Mouse (Mus musculus): ENCODE data around the gene Pgm3.
A peak's percentile ranks its signal among the peaks of the same experiment; 100 is the strongest.

Pgm3 gene

DNA sequence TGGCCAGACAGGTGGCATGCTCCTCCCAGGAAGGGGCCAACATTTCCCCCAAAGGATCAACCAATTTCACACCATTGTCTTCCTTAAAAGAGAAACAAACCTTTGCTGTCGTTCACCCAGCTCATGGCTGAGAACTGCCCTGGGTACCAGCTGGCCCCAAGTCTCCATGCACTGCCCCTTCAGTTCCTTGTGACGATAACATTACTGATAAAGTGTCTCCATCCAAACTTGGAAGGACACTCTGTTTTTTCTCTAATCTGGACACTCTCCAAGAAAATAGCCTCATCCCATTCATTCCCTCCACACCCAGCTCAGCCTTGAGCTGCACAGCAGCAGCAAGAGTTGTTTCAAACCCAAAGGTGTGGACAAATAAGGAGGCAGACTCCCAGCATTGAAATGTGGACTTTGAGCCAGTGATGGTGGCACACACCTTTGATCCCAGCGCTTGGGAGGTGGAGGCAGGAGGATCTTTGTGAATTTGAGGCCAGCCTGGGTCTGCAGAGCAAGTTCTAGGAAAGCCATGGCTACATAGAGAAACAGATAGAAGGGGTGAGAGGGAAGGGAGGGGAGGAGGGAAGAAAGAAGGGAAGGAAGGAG, 2.2 kb downstream of the Pgm3 start:
- peak; percentile 30 to 50 for DNase-seq

DNA sequence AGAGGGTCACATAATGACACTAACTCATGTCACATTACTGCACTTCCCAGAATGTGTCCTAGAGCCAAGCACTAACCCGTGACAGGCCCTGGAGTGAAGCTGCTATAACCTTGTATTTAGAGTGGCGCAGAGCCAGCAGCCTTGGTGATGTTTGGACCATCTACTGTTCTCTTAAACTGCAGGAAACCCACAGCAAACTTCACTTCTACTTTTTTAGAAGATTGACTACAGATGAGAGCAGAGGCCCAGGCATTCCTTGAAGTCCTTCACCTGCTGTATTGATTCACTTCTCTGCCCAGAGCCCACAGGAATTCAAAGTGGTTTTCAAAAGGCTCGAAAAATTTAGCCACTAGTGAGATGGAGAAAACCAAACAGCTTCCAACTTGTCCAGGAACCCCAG, 11.1 kb downstream of the Pgm3 start:
- peak; percentile 34 to 46 for DNase-seq

DNA sequence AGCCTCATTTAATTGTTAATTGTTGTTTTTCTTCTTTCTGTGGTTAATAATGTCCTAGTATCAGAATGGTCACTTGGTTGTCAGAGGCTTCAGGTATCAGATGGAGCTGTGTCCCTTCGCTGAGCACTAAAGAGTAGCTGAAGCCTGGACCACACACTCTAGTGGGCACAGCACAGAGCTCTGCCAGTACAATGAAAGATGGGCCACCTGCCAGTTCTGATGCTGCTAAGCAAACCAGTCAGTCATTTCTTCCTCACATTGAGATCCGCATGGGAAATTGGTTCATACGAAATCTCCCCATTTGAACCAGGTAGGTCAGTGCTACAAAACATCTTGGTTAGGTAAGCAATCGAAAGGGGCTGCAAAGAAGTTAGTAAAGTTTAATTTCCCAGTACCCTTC, 17.0 kb downstream of the Pgm3 start:
- no peak for DNase-seq

DNA sequence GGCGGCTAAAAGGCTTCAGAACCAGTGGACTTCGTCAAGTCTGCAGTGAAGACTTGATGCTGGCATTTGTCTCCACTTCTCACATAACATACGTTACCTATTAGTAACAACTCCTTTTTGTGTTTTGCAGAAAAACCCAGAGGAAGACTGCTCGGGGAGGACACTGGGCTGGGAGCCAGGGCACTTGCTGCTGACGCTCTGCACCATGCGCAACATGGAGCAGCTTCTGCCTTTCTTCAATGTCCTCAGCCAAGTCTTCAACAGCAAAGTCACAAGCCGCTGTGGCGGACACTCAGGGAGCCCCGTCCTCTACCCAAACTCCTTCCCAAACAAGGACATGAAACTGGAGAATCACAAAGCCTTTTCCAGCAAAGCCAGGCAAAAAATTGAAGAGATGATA, 17.8 kb downstream of the Pgm3 start:
- DNase-seq: no peak

DNA sequence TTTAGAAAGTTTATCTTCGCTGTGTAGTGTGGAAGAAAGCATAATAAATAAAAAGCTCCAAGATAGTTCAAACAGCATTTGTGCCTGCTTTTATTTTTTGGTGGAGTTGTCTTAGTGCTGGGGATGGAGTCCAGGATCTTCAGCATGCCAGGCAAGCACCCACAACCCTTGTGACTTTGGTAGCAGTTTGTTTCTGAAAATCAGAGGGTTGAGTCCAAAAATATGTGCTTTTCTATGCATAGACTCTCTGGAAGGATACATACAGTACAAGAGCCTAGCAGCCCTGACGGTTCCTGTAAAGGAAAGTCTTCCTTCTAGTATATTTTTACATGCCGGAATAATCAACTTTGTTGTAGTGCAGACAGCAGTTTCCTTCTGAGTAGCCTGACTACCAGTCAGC, 20.9 kb downstream of the Pgm3 start:
- DNase-seq: no peak

DNA sequence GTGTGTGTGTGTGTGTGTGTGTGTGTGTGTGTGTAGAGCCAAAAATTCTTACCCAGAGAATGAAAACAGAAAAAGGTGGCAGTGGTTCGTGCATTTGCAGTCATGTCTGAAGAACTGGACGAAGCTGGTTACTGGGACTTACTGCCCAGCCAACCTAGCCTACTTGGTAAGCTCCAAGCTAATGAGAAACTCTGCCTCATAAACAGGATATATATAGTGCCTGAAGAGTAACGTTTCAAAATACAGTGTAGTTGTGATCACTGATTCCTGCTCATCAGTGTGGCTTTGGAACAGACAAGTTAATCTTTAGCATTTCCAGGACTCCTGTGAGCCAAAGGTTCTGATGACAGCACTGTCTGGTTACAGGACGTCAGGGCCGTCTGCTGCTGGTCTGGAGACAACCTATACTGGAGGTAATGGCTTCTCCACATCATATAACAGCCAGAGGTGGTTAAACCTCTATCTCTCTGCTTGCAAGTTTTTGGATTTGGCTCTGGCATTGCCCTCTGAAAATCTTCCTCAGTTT, 21.9 kb downstream of the Pgm3 start:
- DNase-seq: no peak

DNA sequence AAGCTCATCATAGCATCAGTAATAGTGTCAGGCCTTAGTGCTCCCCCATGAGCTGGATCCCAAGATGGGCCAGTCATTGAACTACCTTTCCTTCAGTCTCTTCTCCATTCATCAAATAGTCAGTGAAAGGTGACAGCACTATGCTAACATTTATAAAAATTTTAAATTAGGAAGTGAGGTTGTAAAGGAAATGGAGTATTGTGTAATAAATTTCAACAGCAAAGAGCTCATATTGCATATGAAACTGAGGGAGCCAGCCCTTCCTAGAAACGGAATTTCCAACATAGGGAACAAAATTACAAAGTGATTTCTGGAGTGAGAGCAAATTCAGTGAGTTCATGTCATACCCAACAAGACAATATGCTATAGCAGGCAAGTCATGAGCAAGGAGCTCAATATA, 27.1 kb downstream of the Pgm3 start:
- DNase-seq: no peak

DNA sequence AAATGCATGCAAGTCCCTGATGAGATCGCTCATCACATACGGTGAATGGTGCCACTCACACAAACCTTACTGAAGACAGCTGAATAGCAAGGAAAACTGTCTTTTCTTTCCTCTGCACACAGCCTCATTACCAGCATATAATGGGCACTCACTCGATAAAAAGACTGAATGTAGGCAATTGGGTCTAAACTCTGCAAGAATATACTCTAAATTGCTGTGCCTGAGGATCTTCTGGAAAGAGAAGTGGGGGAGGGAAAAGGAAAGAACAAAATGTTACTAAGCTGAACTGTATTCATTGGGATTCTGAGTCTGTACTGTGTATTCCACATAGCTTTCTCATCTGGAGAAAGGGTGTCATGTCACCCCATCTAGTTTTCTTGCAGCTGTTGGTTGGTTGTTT, 28.2 kb downstream of the Pgm3 start:
- DNase-seq: no peak

DNA sequence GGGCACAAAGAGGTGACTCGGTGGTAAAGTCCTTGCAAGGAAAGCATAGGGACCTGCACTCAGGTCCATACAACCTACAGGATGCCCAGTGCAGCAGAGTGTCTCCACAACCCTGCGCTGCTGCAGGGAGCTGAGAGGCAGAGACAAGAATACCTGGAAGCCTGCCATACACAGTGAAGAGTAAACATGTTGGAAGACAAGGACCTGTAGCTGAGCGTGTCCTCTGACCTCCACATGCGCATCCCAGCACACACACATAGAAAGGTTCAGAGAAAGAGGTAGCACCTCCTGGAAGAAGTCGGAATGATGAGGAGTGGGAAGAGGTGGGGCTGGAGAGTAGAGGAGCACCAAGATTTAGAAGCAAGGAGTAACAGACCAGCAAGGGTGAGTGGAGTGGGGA, 37.6 kb downstream of the Pgm3 start:
- DNase-seq: no peak

DNA sequence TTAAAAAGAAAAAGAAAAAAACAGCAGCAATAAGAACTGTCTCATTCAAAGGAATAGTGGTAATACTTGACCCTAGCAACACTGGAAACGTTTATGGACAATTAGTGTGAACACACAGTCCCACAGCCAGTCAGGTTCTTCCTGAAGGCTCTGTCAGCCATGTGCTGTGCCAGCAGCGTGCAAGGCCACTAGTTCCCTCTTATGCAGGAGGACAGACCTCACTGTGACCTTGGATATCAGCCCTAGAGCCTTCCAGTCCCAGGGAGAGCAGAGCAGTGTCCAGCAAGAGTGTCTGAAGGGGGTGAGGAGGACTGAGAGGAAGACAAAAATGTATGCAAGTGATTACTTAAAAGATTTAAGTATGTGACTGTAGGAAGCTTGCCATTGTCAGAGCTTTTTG, 46.0 kb downstream of the Pgm3 start:
- DNase-seq: no peak

DNA sequence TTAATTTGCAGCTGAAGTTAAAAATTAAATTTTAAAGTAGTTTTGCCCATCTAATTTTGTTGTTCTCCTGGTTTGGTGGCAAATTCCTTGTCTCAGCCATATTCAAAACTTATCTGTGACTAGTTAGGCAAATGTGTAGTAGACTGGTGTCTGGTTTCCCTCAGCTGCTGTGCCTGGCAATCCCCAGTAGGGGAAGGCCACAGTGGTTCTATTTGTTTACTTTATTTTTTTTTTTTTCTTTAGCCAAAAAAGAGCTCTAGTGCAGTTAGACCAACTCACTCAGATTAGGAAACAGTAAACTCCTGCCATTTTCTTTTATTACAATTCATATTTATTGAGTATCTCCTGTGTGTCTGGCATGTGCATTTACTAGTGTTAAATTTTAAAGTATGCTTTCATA, 49.3 kb downstream of the Pgm3 start:
- no peak for DNase-seq

DNA sequence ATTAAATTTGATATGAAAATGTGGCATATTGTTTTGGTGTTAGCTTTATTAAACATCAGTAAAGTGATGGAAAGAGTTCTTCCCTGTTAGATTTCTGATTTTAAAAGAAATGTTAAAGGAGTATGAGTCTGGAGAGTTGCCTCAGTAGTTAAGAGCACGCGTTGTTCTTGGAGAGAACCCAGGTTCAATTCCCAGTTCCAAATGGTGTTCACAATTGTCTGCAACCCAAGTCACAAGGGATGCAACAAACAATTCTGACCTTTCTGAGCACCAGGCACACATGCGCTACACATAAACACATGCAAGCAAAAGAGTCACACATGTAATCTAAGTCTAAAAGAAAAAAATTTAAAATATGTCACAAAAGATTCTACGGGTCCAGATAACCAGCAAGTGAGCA, 56.8 kb downstream of the Pgm3 start:
- DNase-seq: no peak

DNA sequence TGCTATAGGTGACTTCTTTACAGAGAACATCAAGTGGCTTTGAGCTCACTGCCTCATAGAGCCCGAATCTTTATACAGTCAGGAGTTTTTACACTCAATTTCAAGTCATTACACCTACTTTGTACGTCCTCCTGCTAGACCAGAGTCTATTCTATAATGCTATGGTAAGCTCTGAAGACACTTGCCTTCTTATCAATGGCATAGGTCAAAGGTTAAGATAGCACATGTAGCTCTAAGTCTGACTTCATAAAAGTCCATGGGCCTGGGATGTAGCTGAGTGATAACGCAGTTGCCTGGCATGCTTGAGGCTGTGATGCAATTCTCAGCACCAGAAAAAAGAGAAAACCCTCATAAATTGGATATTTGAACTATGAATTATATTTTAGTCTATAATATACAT, 57.3 kb downstream of the Pgm3 start:
- DNase-seq: no peak

DNA sequence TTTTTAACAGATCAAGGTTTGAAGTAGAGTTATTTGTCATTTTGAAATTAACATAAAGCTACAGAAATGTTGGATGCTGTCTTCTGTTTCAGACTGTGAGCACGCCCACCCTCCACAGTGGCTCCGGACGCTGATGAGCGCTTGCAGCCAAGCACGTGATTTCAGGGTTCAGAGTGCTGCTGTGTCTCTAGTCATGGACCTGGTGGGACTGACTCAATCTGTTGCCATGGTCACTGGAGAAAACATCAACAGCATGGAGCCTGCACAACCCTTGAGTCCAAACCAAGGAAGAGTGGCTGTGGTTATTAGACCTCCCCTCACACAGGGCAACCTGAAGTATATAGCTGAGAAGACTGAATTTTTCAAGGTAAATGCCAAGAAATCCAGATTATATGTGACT, 57.9 kb downstream of the Pgm3 start:
- DNase-seq: no peak

DNA sequence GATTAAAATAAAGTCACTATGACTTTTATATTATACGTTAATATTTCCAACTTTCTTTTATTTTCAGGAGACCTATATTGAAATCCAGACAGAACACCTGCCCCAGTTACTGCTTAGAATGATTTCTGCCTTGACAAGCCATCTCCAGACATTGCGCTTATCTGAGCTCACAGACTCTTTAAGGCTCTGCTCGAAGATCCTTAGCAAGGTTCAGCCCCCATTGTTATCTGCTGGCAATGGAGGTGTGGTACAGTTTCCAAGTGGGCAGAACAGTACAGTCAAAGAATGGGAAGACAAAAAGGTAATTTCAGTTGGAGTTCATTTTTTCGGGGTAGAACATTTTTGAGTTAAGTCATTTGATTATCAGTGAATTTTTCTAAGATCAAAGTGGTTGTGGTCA, 64.2 kb downstream of the Pgm3 start:
- DNase-seq: no peak
